Mouse (Mus musculus): ENCODE measurements around the gene Ucn. TPM values are rescaled to one million over a fixed set of nuclear protein-coding genes. Genes with fewer than 3 reads are reported as not detected.
A peak's percentile ranks its signal among the peaks of the same experiment; 100 is the strongest.

Gene Ucn
- polyA plus RNA-seq (2012; rRNA removed) = not detected in 2 replicates

DNA sequence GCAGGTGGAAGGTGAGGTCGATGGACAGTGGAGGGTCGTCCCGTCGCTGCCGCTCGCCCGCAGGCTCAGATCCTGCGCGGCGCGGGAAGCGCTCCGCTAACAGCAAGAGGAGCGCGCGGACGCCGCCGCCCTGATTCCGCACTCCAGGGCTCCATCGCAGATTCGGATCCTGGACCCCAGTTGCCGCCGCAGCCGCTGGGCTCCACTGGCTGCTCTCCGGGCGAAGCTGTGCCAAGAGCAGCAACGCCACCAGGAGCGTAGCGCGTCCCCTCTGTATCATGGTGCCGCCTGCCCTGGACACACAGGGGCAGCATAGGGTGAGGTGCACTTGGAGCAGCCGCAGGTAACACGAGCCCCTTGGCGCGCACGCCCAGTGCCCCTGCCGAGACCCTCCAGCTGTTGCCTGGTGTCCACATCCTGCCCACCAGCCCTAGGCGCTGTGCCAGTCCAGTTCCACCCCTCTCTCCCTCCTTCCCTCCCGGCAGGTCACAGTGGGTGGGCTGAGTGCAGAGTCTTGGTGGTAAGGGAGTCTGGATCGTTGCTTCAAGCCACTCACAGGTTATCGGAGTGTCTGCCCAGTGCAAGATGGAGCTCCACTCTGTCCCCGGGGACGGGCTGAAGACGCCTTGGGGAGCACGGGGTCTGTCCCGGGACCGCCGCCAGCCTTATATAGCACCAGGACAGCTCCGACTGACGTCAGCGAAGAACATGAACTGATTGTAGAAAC is at the start of gene Ucn:
Ucn (minus strand) TSS at position 589 of the 727 bp plus-strand sequence.
- no peak for TF ChIP-seq POLR2A (IDR thresholded peaks at IDR 0.05; ENCODE audit: borderline replicate concordance, extremely low read depth, low read depth, low read length)
- H3K4me1 ChIP-seq (ENCODE audit: control insufficient read depth, insufficient read depth, low read length) = peaks cover 4% of the 10 kb centered on the region; the same call in 1 of the 2 replicates
- no peak for DNase-seq
- H3K4me3 ChIP-seq (replicated peaks; ENCODE audit: extremely low read depth, low read depth, low read length) = no peak within 1 kb of the TSS
- WGBS = 3% methylated on average over 52 of the region's 52 CpGs

DNA sequence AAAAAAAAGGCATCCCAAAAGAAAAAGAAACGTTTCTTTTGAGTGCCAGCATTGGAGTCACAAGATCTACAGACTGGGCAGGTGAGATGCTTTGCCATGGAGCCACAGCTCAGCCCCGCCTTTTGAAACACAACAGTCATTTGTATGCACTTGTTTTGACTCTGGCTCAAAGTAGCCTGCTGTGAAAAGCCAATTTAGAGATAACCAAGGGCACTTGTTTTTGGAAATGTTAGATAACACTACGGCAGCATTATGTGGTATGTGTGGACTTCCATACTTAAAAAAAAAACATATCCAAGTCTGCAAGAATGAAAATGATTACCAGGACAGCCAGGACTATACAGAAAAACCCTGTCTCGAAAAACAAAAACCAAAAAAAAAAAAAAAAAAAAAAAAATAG is 45.0 kb upstream of the Ucn start:
- Histone ChIP-seq H3K4me1 (ENCODE audit: control insufficient read depth, insufficient read depth, low read length) (peaks cover 2% of the 10 kb centered on the region; the same call in 1 of the 2 replicates), H3K4me3 (replicated peaks; ENCODE audit: extremely low read depth, low read depth, low read length) (no peak overlapping the region)
- 44% methylated on average over 4 of the region's 4 CpGs for WGBS
- DNase-seq = no peak
- no peak for TF ChIP-seq CTCF (IDR thresholded peaks at IDR 0.05; ENCODE audit: insufficient read depth, low read length)
- TF ChIP-seq POLR2A (IDR thresholded peaks at IDR 0.05; ENCODE audit: borderline replicate concordance, extremely low read depth, low read depth, low read length) = no peak

- WGBS = 92% methylated on average over 9 of the region's 9 CpGs
- Histone ChIP-seq H3K4me3 (replicated peaks; ENCODE audit: extremely low read depth, low read depth, low read length) (no peak overlapping the region), H3K4me1 (ENCODE audit: control insufficient read depth, insufficient read depth, low read length) (peaks cover 2% of the 10 kb centered on the region; the same call in 1 of the 2 replicates)
- TF ChIP-seq POLR2A (IDR thresholded peaks at IDR 0.05; ENCODE audit: borderline replicate concordance, extremely low read depth, low read depth, low read length) = no peak
- no peak for TF ChIP-seq CTCF (IDR thresholded peaks at IDR 0.05; ENCODE audit: insufficient read depth, low read length)
- no peak for DNase-seq
Measured at GRCm38 (mm10) chr5:31181183-31181770, 42.6 kb upstream of the Ucn start.

- TF ChIP-seq CTCF (IDR thresholded peaks at IDR 0.05; ENCODE audit: insufficient read depth, low read length) (no peak), POLR2A (IDR thresholded peaks at IDR 0.05; ENCODE audit: borderline replicate concordance, extremely low read depth, low read depth, low read length) (peak; percentile 93; the same call in 1 of the 2 replicates)
- WGBS = under 1% methylated on average over 59 of the region's 59 CpGs
- Histone ChIP-seq H3K4me3 (replicated peaks; ENCODE audit: extremely low read depth, low read depth, low read length) (peak within 1 kb of the TSS; percentile 91), H3K4me1 (ENCODE audit: control insufficient read depth, insufficient read depth, low read length) (peaks cover 2% of the 10 kb centered on the region; the same call in 1 of the 2 replicates)
- peak; percentile 92 for DNase-seq
Measured at GRCm38 (mm10) chr5:31179766-31180630, 41.4 kb upstream of the Ucn start, which contains the start of the genes Gm29609 and Gtf3c2. Gene Gm29609, minus strand, starts transcription at chr5:31179911. Gene Gtf3c2, minus strand, starts transcription at chr5:31180144.

DNA sequence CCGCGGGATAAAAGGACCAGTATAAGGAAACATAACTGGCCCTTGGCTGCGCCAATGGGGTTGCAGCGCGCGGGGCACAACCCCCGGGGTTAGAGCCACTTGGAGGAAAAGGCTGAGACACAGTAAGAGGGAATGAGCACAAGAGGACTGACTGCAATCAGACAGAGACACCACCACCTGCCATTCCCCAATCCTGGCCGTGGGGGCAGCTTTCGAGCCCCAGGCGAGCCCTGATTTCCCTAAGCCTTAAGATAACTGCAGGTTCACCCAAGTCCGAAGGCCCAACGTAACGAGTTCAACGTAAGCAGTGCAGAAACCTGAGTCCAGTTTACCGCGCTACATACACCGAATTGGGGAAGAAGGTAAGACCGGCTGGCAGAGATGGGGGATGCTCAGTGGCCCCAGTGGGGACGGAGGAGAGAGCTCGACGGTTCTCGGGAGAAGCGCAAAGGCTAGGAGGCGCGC is 40.7 kb upstream of the Ucn start:
- peaks cover 2% of the 10 kb centered on the region; the same call in 1 of the 2 replicates for H3K4me1 ChIP-seq (ENCODE audit: control insufficient read depth, insufficient read depth, low read length)
- TF ChIP-seq CTCF (IDR thresholded peaks at IDR 0.05; ENCODE audit: insufficient read depth, low read length) (no peak), POLR2A (IDR thresholded peaks at IDR 0.05; ENCODE audit: borderline replicate concordance, extremely low read depth, low read depth, low read length) (no peak)
- WGBS = 0% methylated on average over 25 of the region's 25 CpGs
- no peak for DNase-seq
- peak overlapping the region; percentile 91 for H3K4me3 ChIP-seq (replicated peaks; ENCODE audit: extremely low read depth, low read depth, low read length)

- Histone ChIP-seq H3K4me3 (replicated peaks; ENCODE audit: extremely low read depth, low read depth, low read length) (no peak overlapping the region), H3K4me1 (ENCODE audit: control insufficient read depth, insufficient read depth, low read length) (no peaks in the 10 kb centered on the region)
- WGBS = 82% methylated on average over 4 of the region's 4 CpGs
- TF ChIP-seq CTCF (IDR thresholded peaks at IDR 0.05; ENCODE audit: insufficient read depth, low read length) = no peak
- no peak for TF ChIP-seq POLR2A (IDR thresholded peaks at IDR 0.05; ENCODE audit: borderline replicate concordance, extremely low read depth, low read depth, low read length)
- no peak for DNase-seq
Measured at GRCm38 (mm10) chr5:31168630-31169029, 30.0 kb upstream of the Ucn start.

GRCm38 (mm10) chr5:31164878-31165277 is 26.2 kb upstream of the Ucn start:
- no peak for TF ChIP-seq CTCF (IDR thresholded peaks at IDR 0.05; ENCODE audit: insufficient read depth, low read length)
- TF ChIP-seq POLR2A (IDR thresholded peaks at IDR 0.05; ENCODE audit: borderline replicate concordance, extremely low read depth, low read depth, low read length) = no peak
- 91% methylated on average over 1 of the region's 1 CpGs for WGBS
- H3K4me1 ChIP-seq (ENCODE audit: control insufficient read depth, insufficient read depth, low read length) = no peaks in the 10 kb centered on the region
- H3K4me3 ChIP-seq (replicated peaks; ENCODE audit: extremely low read depth, low read depth, low read length) = no peak overlapping the region
- no peak for DNase-seq

DNA sequence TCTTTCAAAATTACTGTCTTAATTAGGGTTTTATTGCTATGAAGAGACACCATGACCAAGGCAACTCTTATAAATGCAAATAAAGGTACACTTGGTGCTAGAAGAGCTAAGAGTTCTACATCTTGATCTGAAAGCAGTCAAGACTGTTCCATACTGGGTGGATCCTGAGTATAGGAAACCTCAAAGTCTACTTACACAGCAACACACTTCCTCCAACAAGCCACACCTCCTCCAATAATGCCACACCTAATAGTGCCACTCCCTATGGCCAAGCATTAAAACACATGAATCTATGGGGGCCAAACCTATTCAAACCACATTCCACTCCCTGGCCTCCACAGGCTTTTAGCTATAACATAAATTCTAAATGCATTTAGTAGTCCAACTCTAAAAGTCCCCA is 23.8 kb upstream of the Ucn start:
- no peak overlapping the region for H3K4me3 ChIP-seq (replicated peaks; ENCODE audit: extremely low read depth, low read depth, low read length)
- no peak for DNase-seq
- TF ChIP-seq POLR2A (IDR thresholded peaks at IDR 0.05; ENCODE audit: borderline replicate concordance, extremely low read depth, low read depth, low read length) = no peak
- TF ChIP-seq CTCF (IDR thresholded peaks at IDR 0.05; ENCODE audit: insufficient read depth, low read length) = no peak
- H3K4me1 ChIP-seq (ENCODE audit: control insufficient read depth, insufficient read depth, low read length) = no peaks in the 10 kb centered on the region

DNA sequence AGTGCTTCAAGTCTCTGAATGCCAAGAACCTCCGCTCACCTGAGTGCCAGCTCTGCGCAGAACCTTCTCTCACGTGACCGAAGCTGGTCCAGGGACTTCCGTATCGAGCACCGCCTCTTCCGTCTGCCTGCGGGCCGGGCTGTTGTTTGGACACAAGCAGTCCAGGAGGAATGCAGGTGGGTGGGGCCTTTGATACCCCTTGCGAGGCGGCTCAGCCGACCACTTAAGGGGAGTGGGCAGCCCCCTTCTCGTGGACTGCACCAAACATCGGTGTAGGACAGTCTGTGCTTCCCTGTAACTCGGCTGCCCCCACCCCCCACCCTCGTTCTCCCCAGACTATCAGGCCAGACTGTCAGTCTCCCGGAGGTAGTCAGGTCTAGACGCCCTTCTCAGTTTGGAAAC is 15.5 kb upstream of the Ucn start, which contains the start of gene Mpv17:
Mpv17 (minus strand) TSS at position 100 of the 402 bp plus-strand sequence.
- peak; percentile 81 for DNase-seq
- TF ChIP-seq POLR2A (IDR thresholded peaks at IDR 0.05; ENCODE audit: borderline replicate concordance, extremely low read depth, low read depth, low read length) (peak; percentile 94; the same call in 1 of the 2 replicates), CTCF (IDR thresholded peaks at IDR 0.05; ENCODE audit: insufficient read depth, low read length) (no peak)
- WGBS = under 1% methylated on average over 19 of the region's 19 CpGs
- Histone ChIP-seq H3K4me1 (ENCODE audit: control insufficient read depth, insufficient read depth, low read length) (peaks cover 8% of the 10 kb centered on the region; the same call in 1 of the 2 replicates), H3K4me3 (replicated peaks; ENCODE audit: extremely low read depth, low read depth, low read length) (peak within 1 kb of the TSS; percentile 99)
